Mouse (Mus musculus) ES-Bruce4 (cell line): ENCODE data around the gene Fam83g. TPM values are rescaled to one million over a fixed set of nuclear protein-coding genes. Genes with fewer than 3 reads are reported as not detected.
"Not testable (repeated sequence)": the region's sequence is repeated elsewhere in the genome, so short reads cannot be mapped to it uniquely, and the experiment has no call there.

Experiments used
- H3K27ac ChIP-seq: 2 replicates; pipeline ENCODE4 v1.5.1; 2012; ENCODE audit warnings: low read length, inconsistent platforms; ENCODE audit not compliant: insufficient read depth
- H3K27me3 ChIP-seq: 2 replicates; pipeline ENCODE4 v1.6.1; 2012; ENCODE audit warnings: mild to moderate bottlenecking, low read length, inconsistent platforms; ENCODE audit not compliant: control insufficient read depth, poor library complexity, insufficient read depth, severe bottlenecking
- H3K36me3 ChIP-seq: 2 replicates; pipeline ENCODE4 v1.6.1; 2012; ENCODE audit warnings: inconsistent platforms, mild to moderate bottlenecking, low read length, moderate library complexity; ENCODE audit not compliant: control insufficient read depth, poor library complexity, insufficient read depth, severe bottlenecking
- H3K4me1 ChIP-seq: one replicate; pipeline ENCODE4 v1.8.1; 2011; ENCODE audit warnings: low read length; ENCODE audit not compliant: control insufficient read depth, insufficient read depth
- H3K4me3 ChIP-seq: 2 replicates; pipeline ENCODE4 v1.5.1; 2011; ENCODE audit warnings: low read depth, mild to moderate bottlenecking, low read length
- H3K9ac ChIP-seq: 2 replicates; pipeline ENCODE4 v1.6.1; 2012; ENCODE audit warnings: low read depth, mild to moderate bottlenecking, inconsistent platforms; ENCODE audit not compliant: poor library complexity, severe bottlenecking
- H3K9me3 ChIP-seq: replicated peaks from 2 replicates; pipeline ENCODE4 v1.6.1; 2012; ENCODE audit warnings: mild to moderate bottlenecking, low read length, inconsistent platforms; ENCODE audit not compliant: control insufficient read depth, poor library complexity, insufficient read depth, severe bottlenecking
- CTCF ChIP-seq: IDR thresholded peaks from one replicate; pipeline ENCODE4 v1.8.1; 2011; ENCODE audit warnings: low read depth, low read length
- EP300 ChIP-seq: IDR thresholded peaks from 2 replicates; pipeline ENCODE4 v1.6.1; 2011; ENCODE audit warnings: low read depth, low read length; ENCODE audit not compliant: insufficient read depth
- POLR2A ChIP-seq: IDR thresholded peaks from one replicate; pipeline ENCODE4 v1.8.1; 2011; ENCODE audit warnings: low read length; ENCODE audit not compliant: insufficient read depth
- polyA plus RNA-seq: library from polyadenylated mRNA; stranded (reverse); fragments of >200 nt; gene quantifications from 2 replicates; pipeline ENCODE4 v1.2.4, GENCODE M21; 2011; ENCODE audit warnings: low read depth; ENCODE audit not compliant: missing spikeins, insufficient read depth, insufficient read length

Gene Fam83g
- polyA plus RNA-seq, 1 experiment, result 7.7 TPM

GRCm38 (mm10) chr11:61639601-61640177, 44.2 kb upstream of the Fam83g start:
- no peak overlapping the region for H3K9ac ChIP-seq
- no peaks in the 10 kb centered on the region; the same call in 1 of the 2 replicates for H3K9me3 ChIP-seq
- no peaks in the 10 kb centered on the region for H3K36me3 ChIP-seq
- H3K4me1 ChIP-seq, result no peaks in the 10 kb centered on the region
- no peak overlapping the region for H3K4me3 ChIP-seq
- TF ChIP-seq CTCF, result no peak
- TF ChIP-seq EP300, result no peak
- H3K27ac ChIP-seq, result no peak overlapping the region
- H3K27me3 ChIP-seq, result no peaks in the 10 kb centered on the region

GRCm38 (mm10) chr11:61640585-61640984, 43.3 kb upstream of the Fam83g start:
- H3K27ac ChIP-seq, H3K4me3 ChIP-seq, H3K4me1 ChIP-seq, H3K9ac ChIP-seq, H3K9me3 ChIP-seq, H3K36me3 ChIP-seq, H3K27me3 ChIP-seq: not testable (repeated sequence)

GRCm38 (mm10) chr11:61642106-61642505, 41.8 kb upstream of the Fam83g start:
- Histone ChIP-seq H3K27ac (no peak overlapping the region), H3K36me3 (no peaks in the 10 kb centered on the region), H3K27me3 (no peaks in the 10 kb centered on the region), H3K4me3 (no peak overlapping the region), H3K9me3 (no peaks in the 10 kb centered on the region; the same call in 1 of the 2 replicates), H3K4me1 (no peaks in the 10 kb centered on the region), H3K9ac (no peak overlapping the region)
- TF ChIP-seq EP300 (no peak), POLR2A (no peak), CTCF (no peak)

- TF ChIP-seq CTCF, result no peak
- TF ChIP-seq POLR2A, result no peak
- TF ChIP-seq EP300, result no peak
- H3K27me3 ChIP-seq, result no peaks in the 10 kb centered on the region
- H3K4me1 ChIP-seq, result no peaks in the 10 kb centered on the region
- H3K9me3 ChIP-seq, result no peaks in the 10 kb centered on the region; the same call in 1 of the 2 replicates
- H3K27ac ChIP-seq, result no peak overlapping the region
- no peak overlapping the region for H3K9ac ChIP-seq
- H3K4me3 ChIP-seq, result no peak overlapping the region
- no peaks in the 10 kb centered on the region for H3K36me3 ChIP-seq
These were observed 40.5 kb upstream of the Fam83g start for GRCm38 (mm10) chr11:61643184-61643961.

- Histone ChIP-seq H3K27ac (no peak overlapping the region), H3K36me3 (no peaks in the 10 kb centered on the region), H3K27me3 (no peaks in the 10 kb centered on the region), H3K4me3 (no peak overlapping the region), H3K9ac (no peak overlapping the region), H3K4me1 (no peaks in the 10 kb centered on the region), H3K9me3 (no peaks in the 10 kb centered on the region)
- TF ChIP-seq POLR2A, result no peak
- no peak for TF ChIP-seq CTCF
- no peak for TF ChIP-seq EP300
These were observed 39.1 kb upstream of the Fam83g start for GRCm38 (mm10) chr11:61644576-61645326.

- Histone ChIP-seq H3K36me3 (no peaks in the 10 kb centered on the region), H3K4me1 (no peaks in the 10 kb centered on the region), H3K4me3 (no peak overlapping the region), H3K27ac (no peak overlapping the region), H3K27me3 (no peaks in the 10 kb centered on the region), H3K9ac (no peak overlapping the region), H3K9me3 (no peaks in the 10 kb centered on the region)
- TF ChIP-seq CTCF (no peak), EP300 (no peak), POLR2A (no peak)
These were observed 38.5 kb upstream of the Fam83g start for GRCm38 (mm10) chr11:61645357-61645857.
